Mouse (Mus musculus) sigmoid colon, adult 10 weeks (tissue): Measurements from ENCODE around the gene Mrps12. TPM values are rescaled to one million over a fixed set of nuclear protein-coding genes. Genes with fewer than 3 reads are reported as not detected.

Source experiments
- polyA plus RNA-seq: library from polyadenylated mRNA; stranded (reverse); fragments of 350-450 nt; fragmentation: Illumina TruSeq; extraction: RNeasy Lipid Tissue Mini Kit (QIAGEN cat#74804); gene quantifications from one replicate; pipeline ENCODE4 v1.2.3, GENCODE M21; 2014; ENCODE audit warnings: low read depth, low replicate concordance

Mrps12 gene
- polyA plus RNA-seq, result 12.6 TPM

DNA sequence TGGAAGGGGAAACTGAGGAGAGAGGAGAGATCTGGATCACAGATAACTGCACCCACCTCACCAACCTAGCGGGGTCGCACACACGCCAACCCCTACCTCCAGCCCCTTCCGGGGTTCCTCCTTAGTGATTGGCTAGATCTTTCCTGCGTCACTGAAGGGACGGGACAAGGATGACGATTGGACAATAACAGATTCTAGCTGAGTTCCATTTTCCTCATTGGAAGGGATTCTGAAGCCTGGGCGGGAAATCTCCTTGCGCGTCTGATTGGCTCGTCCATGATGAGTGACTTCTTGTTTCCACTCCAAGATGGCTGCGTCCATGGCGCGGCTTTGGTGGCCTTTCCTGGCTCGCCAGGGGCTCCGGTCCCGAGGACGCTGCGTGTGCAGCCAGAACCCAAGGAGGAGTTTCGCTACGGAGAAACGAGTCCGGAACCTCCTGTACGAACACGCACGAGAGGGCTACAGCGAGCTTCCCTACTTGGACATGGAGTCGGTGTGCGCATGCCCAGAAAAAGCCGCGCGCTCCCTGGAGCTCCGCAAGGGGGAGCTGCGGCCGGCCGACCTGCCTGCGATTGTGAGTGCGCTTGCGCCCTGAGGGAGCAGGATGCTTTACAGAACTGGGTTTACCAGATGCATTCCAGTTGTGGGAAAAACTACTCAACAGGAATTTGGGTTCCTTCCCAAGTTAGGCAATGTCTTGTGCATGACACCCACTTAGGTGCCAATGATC is at the start of gene Mrps12, which contains the start of gene Sars2:
TSS of gene Mrps12 (minus strand) at position 112 of the 730 bp plus-strand sequence.
TSS of gene Sars2 (plus strand) at position 284 of the 730 bp plus-strand sequence.

DNA sequence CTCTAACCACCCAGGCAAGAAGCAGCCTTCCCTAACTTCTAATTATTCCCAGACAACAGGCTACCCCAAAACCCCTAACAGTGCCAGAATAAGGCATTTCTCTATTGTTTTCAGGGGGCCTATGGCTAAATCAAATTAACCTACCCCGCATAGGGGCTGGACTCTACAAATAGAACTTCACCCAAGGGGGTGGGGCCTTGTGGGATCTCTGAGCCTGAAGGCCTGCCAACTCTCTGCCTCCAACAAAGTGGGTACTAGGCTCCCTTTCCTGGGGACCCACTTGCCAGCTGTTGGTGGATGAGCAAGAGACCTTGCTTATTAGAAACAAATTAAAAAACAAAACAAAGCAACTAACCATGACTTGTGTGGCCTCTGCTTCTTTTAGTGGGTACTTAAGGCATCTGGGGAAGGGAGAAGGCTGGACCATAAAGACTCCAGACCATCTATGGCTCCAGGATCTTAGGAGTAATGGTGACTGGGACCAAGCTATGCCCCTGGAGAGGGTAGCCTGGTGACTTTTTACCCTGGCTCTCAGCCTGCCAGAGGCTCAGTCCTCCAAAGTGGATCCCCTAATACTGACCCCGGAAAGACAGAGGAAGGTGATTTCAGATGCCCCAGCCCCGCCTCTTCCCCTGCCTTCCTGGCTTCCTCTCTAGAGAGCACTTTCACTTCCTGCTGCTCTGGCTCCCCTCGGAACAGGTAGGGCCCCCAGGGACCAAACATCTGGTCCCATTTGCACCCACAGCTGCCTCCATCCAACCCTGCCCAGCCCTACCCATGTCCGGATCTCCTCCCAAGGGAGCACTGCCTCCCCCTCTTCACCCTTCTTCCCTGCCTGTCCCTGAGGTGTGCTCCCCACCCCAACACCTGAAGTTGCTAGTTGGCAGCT is 46.9 kb upstream of the Mrps12 start, which contains the start of gene Rinl:
TSS of gene Rinl (plus strand) at position 663 of the 889 bp plus-strand sequence.

DNA sequence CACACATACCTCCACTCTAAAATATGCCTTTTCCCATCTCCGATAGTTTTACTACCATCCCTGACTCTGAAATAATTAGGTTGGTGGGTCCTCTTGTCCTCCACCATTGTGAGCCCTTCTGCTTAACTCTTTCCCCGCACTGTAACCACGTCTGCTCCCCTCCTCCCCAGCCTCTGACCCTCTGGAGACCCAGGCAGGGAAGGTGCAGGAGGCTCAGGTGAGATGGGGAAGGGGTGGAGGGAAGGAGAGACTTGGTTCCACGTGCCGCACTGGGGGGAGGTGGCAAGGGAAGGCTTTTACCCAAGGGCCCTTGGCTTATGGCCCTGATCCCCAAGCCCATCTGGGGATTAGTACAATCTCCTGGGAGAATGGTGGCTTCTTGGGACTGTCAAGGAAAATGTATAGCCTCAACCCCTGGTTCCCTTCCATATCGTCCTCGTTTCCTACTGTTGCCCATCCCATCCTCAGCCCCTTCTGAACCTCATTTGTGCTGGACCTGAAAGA is 25.9 kb upstream of the Mrps12 start, which contains the start of gene Nfkbib:
TSS of gene Nfkbib (minus strand) at position 51 of the 504 bp plus-strand sequence.

DNA sequence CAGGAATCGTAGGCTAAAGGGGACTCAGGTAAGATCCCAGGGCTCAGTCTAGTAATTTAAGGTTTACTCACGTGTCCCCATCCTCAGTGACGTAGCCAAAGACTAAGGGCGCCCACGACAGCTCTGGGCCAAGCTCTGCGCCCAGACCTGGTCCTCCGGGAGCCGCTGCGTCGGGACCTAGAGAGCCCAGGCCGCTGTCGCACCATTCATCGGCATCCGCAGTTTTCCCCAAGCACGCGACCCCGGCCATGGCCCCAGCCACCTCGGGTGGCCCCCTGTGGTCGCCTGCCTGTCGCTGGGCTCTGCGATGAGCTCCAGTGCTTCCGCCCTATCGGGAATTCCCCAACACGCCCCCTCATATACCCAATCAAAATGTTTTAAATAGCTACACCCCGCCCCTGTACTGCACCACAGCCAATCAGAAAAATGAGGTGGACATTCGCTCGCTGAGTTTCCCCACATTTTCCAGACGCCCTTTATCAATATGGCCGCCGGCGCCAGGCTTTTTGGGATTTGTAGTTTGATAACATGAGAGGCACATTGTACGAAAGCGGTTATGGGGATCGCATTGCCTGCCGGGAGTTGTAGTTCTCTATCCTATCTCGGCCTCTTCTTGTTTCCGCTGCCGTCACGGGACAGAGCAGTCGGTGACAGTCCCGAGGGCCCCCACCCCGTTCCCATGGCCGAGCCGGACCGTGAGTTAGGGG is 24.7 kb upstream of the Mrps12 start, which contains the start of gene Sirt2:
TSS of gene Sirt2 (plus strand) at position 563 of the 707 bp plus-strand sequence.

DNA sequence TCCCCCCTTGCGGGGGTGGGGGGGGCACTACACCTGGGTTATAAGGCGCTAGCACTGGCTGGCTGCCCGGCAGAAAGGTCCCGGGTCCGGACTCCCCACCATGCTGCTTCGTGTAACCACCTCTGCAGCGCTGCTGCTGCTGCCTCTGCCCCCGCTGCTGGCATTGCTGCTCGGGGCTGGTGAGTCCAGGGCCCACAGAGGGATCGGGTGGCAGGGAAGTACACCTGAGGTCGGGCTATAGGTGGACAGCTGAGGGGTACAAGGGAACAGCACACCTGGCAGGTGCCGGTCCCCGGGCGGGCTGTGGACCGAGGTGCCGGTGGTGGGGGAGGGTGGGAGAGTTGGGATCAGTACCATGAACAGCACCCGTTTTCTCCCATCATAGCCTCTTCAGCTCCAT is 14.5 kb upstream of the Mrps12 start, which contains the start of gene Ccer2:
TSS of gene Ccer2 (plus strand) at position 96 of the 400 bp plus-strand sequence.

DNA sequence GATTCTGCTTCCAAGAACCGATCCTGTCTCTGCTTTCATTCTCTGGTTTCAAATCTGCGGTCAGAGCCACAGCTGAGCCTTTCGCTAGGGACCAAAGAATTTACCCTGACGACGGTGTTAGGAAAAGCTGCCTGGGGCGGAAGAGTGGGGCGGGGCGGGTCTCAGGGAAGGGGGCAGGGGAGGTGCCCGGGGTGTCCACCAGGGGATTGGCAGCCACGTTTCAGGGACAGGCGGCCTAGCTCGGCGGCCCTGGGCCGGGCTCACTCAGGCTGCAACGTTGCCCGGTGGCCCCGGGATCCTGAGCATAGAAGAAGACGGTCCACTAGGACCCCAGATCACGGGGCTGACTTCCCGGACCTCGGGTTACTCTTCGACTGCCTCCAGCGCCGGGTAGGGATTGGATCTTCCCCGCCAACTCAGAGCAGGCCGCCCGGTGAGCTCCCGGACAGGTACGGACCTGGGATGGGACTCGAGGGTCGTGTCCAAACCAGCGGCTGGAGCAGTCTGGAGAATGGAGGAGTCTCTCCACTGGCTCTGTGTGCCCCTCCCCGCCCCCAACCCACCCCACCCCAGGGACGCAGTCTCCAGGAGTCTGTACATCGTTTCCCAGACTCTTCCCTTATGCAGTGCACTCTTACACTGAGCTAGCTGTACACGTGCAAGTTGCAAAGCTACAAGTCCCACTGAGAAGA is 24.9 kb downstream of the Mrps12 start, which contains the start of gene Fbxo17:
TSS of gene Fbxo17 (plus strand) at position 215 of the 692 bp plus-strand sequence.

DNA sequence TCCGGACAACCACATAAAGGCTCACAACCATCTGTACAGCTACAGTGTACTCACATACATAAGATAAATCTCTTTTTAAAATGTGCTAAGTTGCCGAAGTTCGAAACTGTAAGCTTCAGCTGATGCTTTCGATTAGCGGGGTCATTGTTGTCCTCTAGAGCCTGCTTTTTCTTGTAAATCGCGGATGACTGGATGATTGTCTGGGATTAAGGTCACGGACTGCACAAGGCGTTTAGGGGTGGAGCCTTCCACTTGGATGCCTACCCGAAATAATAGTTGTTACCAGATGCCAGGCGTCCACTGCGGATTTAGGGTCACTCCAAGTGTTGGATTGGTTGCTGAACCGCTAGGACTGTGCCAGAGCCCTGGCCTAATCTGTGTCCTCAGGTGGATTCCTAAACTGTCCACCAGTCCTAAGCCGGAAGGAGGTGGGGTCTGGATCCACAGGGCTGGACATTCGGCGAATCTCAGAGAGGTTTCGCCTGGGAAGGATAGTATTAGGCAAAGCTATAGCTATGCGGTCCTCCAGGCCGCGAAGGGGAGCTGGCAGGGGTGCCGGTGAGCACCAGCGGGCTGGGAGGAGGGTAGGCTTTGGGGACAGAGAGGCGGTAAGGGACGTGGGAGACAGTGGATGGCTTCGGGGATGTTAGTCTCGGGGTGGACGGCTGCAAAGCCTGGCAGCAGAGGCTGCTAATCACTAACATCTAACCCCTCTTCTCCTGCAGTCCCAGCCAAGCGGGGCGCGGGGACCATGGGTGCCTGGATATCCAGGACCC is 48.9 kb downstream of the Mrps12 start, which contains the start of gene Fbxo27:
TSS of gene Fbxo27 (plus strand) at position 305 of the 776 bp plus-strand sequence.

Other genes with a start within 250 kb of the Mrps12 start
- gene Ifnl2, start 231.4 kb downstream of the Mrps12 start, polyA plus RNA-seq, result not detected
- not detected for gene Ifnl3, start 219.0 kb downstream of the Mrps12 start, polyA plus RNA-seq
- gene Sycn, start 200.9 kb downstream of the Mrps12 start, polyA plus RNA-seq, result 2.4 TPM
- gene Nccrp1, start 194.6 kb downstream of the Mrps12 start, polyA plus RNA-seq, result not detected
- gene Samd4b, start 143.7 kb downstream of the Mrps12 start, polyA plus RNA-seq, result 11.5 TPM
- 3.4 TPM for gene Pak4, start 143.6 kb downstream of the Mrps12 start, polyA plus RNA-seq
- not detected for gene Acp7, start 110.5 kb downstream of the Mrps12 start, polyA plus RNA-seq
- not detected for gene Fbxo27, start 49.0 kb downstream of the Mrps12 start, polyA plus RNA-seq
- 1.5 TPM for gene Fbxo17, start 25.0 kb downstream of the Mrps12 start, polyA plus RNA-seq
- gene Sars2, start 172 bp upstream of the Mrps12 start, polyA plus RNA-seq, result not detected
- gene Ccer2, start 14.4 kb upstream of the Mrps12 start, polyA plus RNA-seq, result not detected
- 17.9 TPM for gene Sirt2, start 24.9 kb upstream of the Mrps12 start, polyA plus RNA-seq
- gene Nfkbib, start 25.7 kb upstream of the Mrps12 start, polyA plus RNA-seq, result not detected
- gene Rinl, start 47.1 kb upstream of the Mrps12 start, polyA plus RNA-seq, result 1.8 TPM
- gene Hnrnpl, start 66.7 kb upstream of the Mrps12 start, polyA plus RNA-seq, result 380 TPM
- gene Ech1, start 83.4 kb upstream of the Mrps12 start, polyA plus RNA-seq, result 14.0 TPM
- gene Lgals4, start 92.0 kb upstream of the Mrps12 start, polyA plus RNA-seq, result 405 TPM
- gene Lgals7, start 122.0 kb upstream of the Mrps12 start, polyA plus RNA-seq, result not detected
- not detected for gene Capn12, start 139.6 kb upstream of the Mrps12 start, polyA plus RNA-seq
- 55.2 TPM for gene Actn4, start 220.5 kb upstream of the Mrps12 start, polyA plus RNA-seq
- gene Eif3k, start 240.0 kb upstream of the Mrps12 start, polyA plus RNA-seq, result 6.2 TPM
- gene Map4k1, start 240.2 kb upstream of the Mrps12 start, polyA plus RNA-seq, result 0.35 TPM